Mouse (Mus musculus) C2C12 (cell line): ENCODE data around the gene C2cd2.

Experiments
- CTCF ChIP-seq: IDR thresholded peaks from one replicate; pipeline ENCODE4 v1.5.1; 2011; ENCODE audit not compliant: control insufficient read depth, insufficient read depth, insufficient read length
- MAX ChIP-seq: IDR thresholded peaks from one replicate; pipeline ENCODE4 v1.6.1; 2011; ENCODE audit warnings: mild to moderate bottlenecking, control low read depth

DNA sequence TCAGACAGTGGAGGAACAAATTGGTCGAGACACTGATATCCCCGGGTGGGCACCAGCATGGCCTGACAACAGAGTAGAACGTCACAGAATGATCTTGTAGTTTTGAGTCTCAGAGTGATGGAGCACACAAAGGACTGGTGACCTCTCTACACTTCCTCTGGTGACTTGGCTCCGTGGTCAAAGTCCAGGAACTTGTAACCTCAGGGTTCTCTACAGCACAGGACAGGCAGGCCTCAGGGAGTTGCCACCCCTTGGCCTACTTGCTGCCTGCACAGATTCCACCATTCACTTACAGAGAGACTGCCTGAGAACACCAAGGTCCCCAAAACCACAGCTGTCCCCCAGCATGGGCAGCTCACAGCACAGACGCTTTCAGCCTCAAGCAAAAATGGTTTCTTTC, 147.1 kb downstream of the C2cd2 start:
- no peak for TF ChIP-seq MAX
- no peak for TF ChIP-seq CTCF
